Mouse (Mus musculus): ENCODE measurements around the gene Gstz1. TPM values are rescaled to one million over a fixed set of nuclear protein-coding genes. Genes with fewer than 3 reads are reported as not detected.

Gstz1 gene
- total and polyA plus RNA-seq, 3 experiments = 19.7 to 27.5 (median 22.3) TPM

DNA sequence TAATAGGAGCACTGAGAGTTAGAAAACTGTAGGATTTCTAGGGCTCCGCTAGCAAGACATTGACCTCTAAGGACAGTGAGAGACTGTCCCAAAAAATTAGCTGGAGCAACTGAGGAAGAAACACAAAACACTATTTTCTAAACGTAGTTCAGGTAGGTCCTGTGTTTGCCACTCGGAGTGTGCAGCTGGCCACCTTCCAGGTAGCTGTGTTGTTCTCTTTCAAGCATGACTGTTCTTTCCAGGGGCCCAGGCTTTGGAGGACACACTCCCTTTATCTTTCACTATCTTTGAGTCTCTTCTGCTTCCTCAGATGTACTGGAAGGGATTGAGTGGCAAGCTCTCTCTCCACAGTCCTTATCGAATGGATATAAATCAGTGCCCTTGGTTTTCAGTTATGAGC, 43.5 kb upstream of the Gstz1 start:
- no peak for DNase-seq (ENCODE audit: extremely low read depth)
- H3K4me2 ChIP-seq (ENCODE audit: insufficient read depth, low read depth, poor library complexity, severe bottlenecking) = no peak overlapping the region
- dilution Hi-C loops (cut with MboI; ENCODE audit: extremely low pct_ligation_motif_present, extremely low pct_unique_long_range_greater_than_20kb, low sequenced_read_pairs) (no loop called here), in situ Hi-C loops (cut with MboI; ENCODE audit: low pct_ligation_motif_present, low pct_unique_long_range_greater_than_20kb, low sequenced_read_pairs) (no loop called here)
- H3K79me2 ChIP-seq (replicated peaks; ENCODE audit: control insufficient read depth, extremely low read depth, insufficient read depth, poor library complexity, severe bottlenecking) = no peaks in the 10 kb centered on the region
- no peaks in the 10 kb centered on the region for H3K9me3 ChIP-seq (replicated peaks; ENCODE audit: low read length)
- TF ChIP-seq ZNF384 (IDR thresholded peaks at IDR 0.05; ENCODE audit: low read depth, low read length) (peak; percentile 34; the same call in 1 of the 2 replicates), HCFC1 (IDR thresholded peaks at IDR 0.05; ENCODE audit: low read depth, low read length) (no peak), TCF12 (IDR thresholded peaks at IDR 0.05; ENCODE audit: low read depth, low read length) (no peak)
- H3K27ac ChIP-seq (ENCODE audit: insufficient read depth, low read depth) = no peak overlapping the region
- no peak overlapping the region for H3K4me3 ChIP-seq (replicated peaks in 1 of 3; ENCODE audit: low read depth in 2 of 3, low read length in 2 of 3, poor library complexity in 1 of 3)
- no peaks in the 10 kb centered on the region for H3K4me1 ChIP-seq (ENCODE audit: control insufficient read depth in 1 of 2, insufficient read depth in 2 of 2)
- H3K9ac ChIP-seq (ENCODE audit: insufficient read depth, low read depth) = no peak overlapping the region
- H3K36me3 ChIP-seq (replicated peaks in 1 of 2; ENCODE audit: control insufficient read depth in 1 of 2, insufficient read depth in 1 of 2, low read length in 1 of 2) = peaks cover 4 to 16% of the 10 kb centered on the region in 2 experiments
- no peaks in the 10 kb centered on the region for H3K27me3 ChIP-seq (replicated peaks)

DNA sequence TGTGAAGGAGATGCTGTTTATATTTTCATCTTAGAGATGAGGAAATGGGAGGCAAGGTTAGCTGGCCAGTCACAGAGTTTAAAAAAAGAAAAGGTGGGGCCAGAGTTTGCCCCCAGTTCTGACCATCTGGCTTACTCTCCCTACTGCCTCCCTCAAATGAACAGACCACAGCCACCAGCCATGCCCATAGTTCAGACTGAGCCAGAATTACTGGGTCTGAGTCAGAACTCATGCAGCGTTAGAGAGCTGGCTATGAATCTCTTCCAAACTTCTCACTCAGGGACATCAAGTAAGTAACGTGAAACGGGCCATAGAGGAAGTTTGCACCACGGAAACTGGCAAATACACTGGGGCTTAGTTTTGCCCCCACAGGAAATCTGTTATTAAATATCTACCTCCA, 42.2 kb upstream of the Gstz1 start:
- Histone ChIP-seq H3K9ac (ENCODE audit: insufficient read depth, low read depth) (no peak overlapping the region), H3K9me3 (replicated peaks; ENCODE audit: low read length) (no peaks in the 10 kb centered on the region), H3K4me3 (replicated peaks in 1 of 3; ENCODE audit: low read depth in 2 of 3, low read length in 2 of 3, poor library complexity in 1 of 3) (no peak overlapping the region), H3K27ac (ENCODE audit: insufficient read depth, low read depth) (no peak overlapping the region), H3K27me3 (replicated peaks) (no peaks in the 10 kb centered on the region), H3K79me2 (replicated peaks; ENCODE audit: control insufficient read depth, extremely low read depth, insufficient read depth, poor library complexity, severe bottlenecking) (no peaks in the 10 kb centered on the region), H3K4me2 (ENCODE audit: insufficient read depth, low read depth, poor library complexity, severe bottlenecking) (no peak overlapping the region), H3K4me1 (ENCODE audit: control insufficient read depth in 1 of 2, insufficient read depth in 2 of 2) (no peaks in the 10 kb centered on the region), H3K36me3 (replicated peaks in 1 of 2; ENCODE audit: control insufficient read depth in 1 of 2, insufficient read depth in 1 of 2, low read length in 1 of 2) (peaks cover 4 to 29% of the 10 kb centered on the region in 2 experiments)
- in situ Hi-C loops (cut with MboI; ENCODE audit: low pct_ligation_motif_present, low pct_unique_long_range_greater_than_20kb, low sequenced_read_pairs) (no loop called here), dilution Hi-C loops (cut with MboI; ENCODE audit: extremely low pct_ligation_motif_present, extremely low pct_unique_long_range_greater_than_20kb, low sequenced_read_pairs) (no loop called here)
- TF ChIP-seq ZNF384 (IDR thresholded peaks at IDR 0.05; ENCODE audit: low read depth, low read length) = no peak
- no peak for TF ChIP-seq MYC (IDR thresholded peaks at IDR 0.05; ENCODE audit: low read depth, low read length)
- no peak for TF ChIP-seq E2F4 (IDR thresholded peaks at IDR 0.05; ENCODE audit: insufficient replicate concordance, low read depth, low read length)
- TF ChIP-seq ZKSCAN1 (IDR thresholded peaks at IDR 0.05; ENCODE audit: borderline replicate concordance, low read depth, low read length) = no peak
- no peak for TF ChIP-seq JUND (conservative IDR thresholded peaks at IDR 0.05; ENCODE audit: low read depth, low read length)
- TF ChIP-seq MAFK (IDR thresholded peaks at IDR 0.05; ENCODE audit: insufficient replicate concordance, low read length) = no peak
- TF ChIP-seq PAX5 (IDR thresholded peaks at IDR 0.05; ENCODE audit: low read length) = no peak
- TF ChIP-seq TBP (conservative IDR thresholded peaks at IDR 0.05; ENCODE audit: low read depth, low read length) = no peak
- TF ChIP-seq SMC3 (IDR thresholded peaks at IDR 0.05; ENCODE audit: low read depth, low read length) = no peak
- no peak for TF ChIP-seq MXI1 (IDR thresholded peaks at IDR 0.05; ENCODE audit: low read depth, low read length)
- TF ChIP-seq ELF1 (IDR thresholded peaks at IDR 0.05; ENCODE audit: low read depth, low read length) = no peak
- TF ChIP-seq USF1 (IDR thresholded peaks at IDR 0.05; ENCODE audit: low read depth, low read length) = no peak
- TF ChIP-seq GABPA (IDR thresholded peaks at IDR 0.05; ENCODE audit: insufficient replicate concordance, low read depth, low read length) = no peak
- no peak for TF ChIP-seq ZC3H11A (IDR thresholded peaks at IDR 0.05; ENCODE audit: low read depth, low read length)
- no peak for DNase-seq (ENCODE audit: extremely low read depth)

Measured in CH12.LX (cell line).